Mouse (Mus musculus) forebrain, embryonic 10.5 days (tissue): ENCODE results near the gene Coq5. TPM values are rescaled to one million over a fixed set of nuclear protein-coding genes. Genes with fewer than 3 reads are reported as not detected.

Experiments used
- DNase-seq: peaks from one replicate; pipeline ENCODE4 v3.0.0-alpha.2; 2017; ENCODE audit warnings: low spot score; ENCODE audit errors: extremely low spot score
- H3K27ac ChIP-seq: fragments of 300-500 bp; sonication (generic); 2 replicates; pipeline ENCODE4 v1.5.1; 2016; ENCODE audit warnings: mild to moderate bottlenecking
- H3K27me3 ChIP-seq: fragments of 300-500 bp; sonication (generic); 2 replicates; pipeline ENCODE4 v1.6.1; 2016; ENCODE audit warnings: mild to moderate bottlenecking; ENCODE audit not compliant: poor library complexity, severe bottlenecking
- H3K36me3 ChIP-seq: fragments of 300-500 bp; sonication (generic); replicated peaks from 2 replicates; pipeline ENCODE4 v1.6.1; 2016; ENCODE audit warnings: mild to moderate bottlenecking, moderate library complexity
- H3K4me1 ChIP-seq: fragments of 300-500 bp; sonication (generic); 2 replicates; pipeline ENCODE4 v1.6.1; 2016
- H3K4me3 ChIP-seq: fragments of 300-500 bp; sonication (generic); 2 replicates; pipeline ENCODE4 v1.5.1; 2016; ENCODE audit warnings: mild to moderate bottlenecking, moderate library complexity
- H3K9me3 ChIP-seq: fragments of 300-500 bp; sonication (generic); 2 replicates; pipeline ENCODE4 v1.6.1; 2016; ENCODE audit warnings: mild to moderate bottlenecking, moderate library complexity
- WGBS: fragments of 180-500 bp; shearing (Covaris S2); methylation state at CpG from one replicate; pipeline ENCODE4 v1.1.7; 2016; 5-methylcytosine and 5-hydroxymethylcytosine counted together
- polyA plus RNA-seq: library from polyadenylated mRNA; unstranded; fragments of >200 nt; fragmentation: Nextera tagmentation; extraction: Ambion mirVana; gene quantifications from 2 replicates; pipeline ENCODE4 v1.2.1, GENCODE M21; 2016

The Coq5 gene
- polyA plus RNA-seq: 58.7 and 58.8 TPM in 2 replicates

DNA sequence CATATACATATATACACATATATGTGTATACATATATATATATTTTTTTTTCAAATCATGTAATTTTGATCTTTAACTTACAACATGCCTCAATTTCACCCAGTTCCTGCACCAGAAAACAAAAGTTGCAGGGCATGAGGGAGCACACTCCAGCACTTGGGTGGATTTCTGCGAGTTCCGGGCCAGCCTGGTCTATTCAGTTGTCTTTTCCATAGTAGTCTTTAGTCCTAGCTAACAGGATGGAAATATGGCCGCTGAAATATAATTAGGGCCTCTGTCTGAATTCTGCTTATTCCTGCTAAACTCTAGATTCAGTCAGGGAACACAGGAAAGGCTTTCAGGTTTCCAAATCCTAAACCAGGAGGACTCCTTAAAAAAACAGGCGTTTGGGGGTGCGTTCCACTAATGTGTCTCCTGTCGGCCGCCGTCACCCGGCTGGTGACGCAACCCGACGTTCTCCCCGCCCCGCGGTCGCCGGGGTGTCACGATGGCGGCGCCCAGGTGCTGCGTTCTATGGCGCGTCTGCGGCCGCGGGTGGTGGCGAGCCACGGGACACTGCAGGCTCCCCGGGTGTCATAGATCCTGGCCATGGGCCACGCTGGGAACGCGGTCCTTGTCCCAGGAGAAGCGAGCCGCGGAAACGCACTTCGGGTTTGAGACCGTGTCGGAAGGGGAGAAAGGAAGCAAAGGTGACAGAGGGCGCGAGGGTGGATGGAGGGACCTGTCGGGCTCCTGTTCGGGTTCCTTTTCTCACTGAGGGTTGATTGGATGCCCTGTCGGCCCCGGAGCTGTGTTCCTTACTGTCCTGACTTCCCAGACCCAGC, at the start of gene Coq5:
Gene Coq5, plus strand, starts transcription at position 441 of the 824 bp plus-strand sequence.
- Histone ChIP-seq H3K27me3 (no peaks in the 10 kb centered on the region), H3K27ac (peak within 1 kb of the TSS; percentile 86), H3K4me1 (peaks cover 8% of the 10 kb centered on the region), H3K4me3 (peak within 1 kb of the TSS; percentile 97), H3K36me3 (peaks cover 20% of the 10 kb centered on the region), H3K9me3 (no peaks in the 10 kb centered on the region)
- DNase-seq: peak; percentile 78
- 4% methylated on average over 45 of the region's 45 CpGs for WGBS

DNA sequence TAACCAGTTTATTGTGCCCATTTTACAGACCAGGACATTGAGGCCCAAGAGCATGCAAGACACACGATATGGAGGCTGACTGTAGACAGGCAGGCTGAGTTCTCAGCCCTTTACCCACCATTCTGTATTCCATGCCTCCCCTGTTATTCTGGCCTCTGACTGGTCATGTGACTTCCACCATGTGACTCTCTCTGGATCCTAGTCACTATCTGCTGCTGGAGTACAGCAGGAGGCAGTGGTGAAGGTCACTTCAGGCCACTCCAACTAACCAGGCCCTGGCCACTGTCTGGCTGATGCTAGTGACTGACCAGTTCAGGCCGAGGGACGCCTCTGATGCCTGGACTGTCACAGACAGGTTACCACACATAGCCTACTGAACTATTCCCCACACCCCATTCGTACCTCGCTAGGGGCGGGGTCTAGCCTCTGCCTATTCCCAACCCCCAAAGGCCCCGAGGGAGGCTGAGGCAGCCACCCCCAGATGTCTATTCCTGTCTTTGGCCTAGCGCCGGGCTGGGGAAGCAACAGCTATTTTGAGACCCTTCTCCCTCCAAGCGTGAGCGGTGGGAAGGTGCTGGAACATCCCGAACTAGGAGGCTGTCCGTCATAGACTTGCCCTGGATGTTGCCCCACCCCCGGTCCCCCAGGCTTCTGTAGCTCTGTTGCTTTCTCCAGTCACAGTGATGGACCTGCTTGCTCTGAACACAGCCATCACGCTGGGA, 48.5 kb upstream of the Coq5 start:
- H3K27me3 ChIP-seq: peaks cover 56% of the 10 kb centered on the region
- WGBS: 53% methylated on average over 15 of the region's 15 CpGs

DNA sequence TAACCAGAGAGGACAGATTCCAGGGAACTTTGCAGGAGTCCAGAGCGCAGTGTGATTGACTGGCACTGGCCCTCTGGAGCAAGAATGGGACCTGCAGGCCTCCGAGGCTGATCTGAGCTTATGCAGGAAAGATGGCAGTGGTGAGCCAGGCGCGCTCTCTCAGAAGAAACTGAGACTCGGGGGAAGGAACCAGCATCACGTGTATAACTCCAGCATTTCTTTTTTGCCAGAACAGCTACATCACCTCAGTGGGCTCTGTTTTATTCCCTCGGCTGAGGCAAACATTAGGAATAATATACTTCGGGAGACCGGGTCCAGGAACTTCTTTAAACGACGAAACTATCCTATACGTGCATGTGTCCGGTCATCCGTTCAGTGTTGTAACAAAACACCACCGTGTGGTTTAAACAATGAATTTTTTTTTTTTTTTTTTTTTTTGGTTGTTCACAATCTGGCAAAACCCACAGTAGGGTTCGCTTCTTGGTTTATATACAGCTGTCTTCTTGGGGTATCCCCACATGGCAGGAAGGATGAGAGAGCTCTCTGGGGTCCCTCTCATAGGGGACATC, 47.8 kb upstream of the Coq5 start:
- H3K4me1 ChIP-seq: peaks cover 23% of the 10 kb centered on the region
- peaks cover 61% of the 10 kb centered on the region for H3K27me3 ChIP-seq
- no peak overlapping the region for H3K4me3 ChIP-seq
- H3K27ac ChIP-seq: no peak overlapping the region
- 51% methylated on average over 16 of the region's 16 CpGs for WGBS
- no peak for DNase-seq
- H3K9me3 ChIP-seq: no peaks in the 10 kb centered on the region
- H3K36me3 ChIP-seq: no peaks in the 10 kb centered on the region

More for the DNA sequence above, 48.5 kb upstream of the Coq5 start:
- Histone ChIP-seq H3K36me3 (no peaks in the 10 kb centered on the region), H3K9me3 (no peaks in the 10 kb centered on the region), H3K27ac (no peak overlapping the region), H3K4me3 (no peak overlapping the region), H3K4me1 (peaks cover 23% of the 10 kb centered on the region)
- DNase-seq: no peak

DNA sequence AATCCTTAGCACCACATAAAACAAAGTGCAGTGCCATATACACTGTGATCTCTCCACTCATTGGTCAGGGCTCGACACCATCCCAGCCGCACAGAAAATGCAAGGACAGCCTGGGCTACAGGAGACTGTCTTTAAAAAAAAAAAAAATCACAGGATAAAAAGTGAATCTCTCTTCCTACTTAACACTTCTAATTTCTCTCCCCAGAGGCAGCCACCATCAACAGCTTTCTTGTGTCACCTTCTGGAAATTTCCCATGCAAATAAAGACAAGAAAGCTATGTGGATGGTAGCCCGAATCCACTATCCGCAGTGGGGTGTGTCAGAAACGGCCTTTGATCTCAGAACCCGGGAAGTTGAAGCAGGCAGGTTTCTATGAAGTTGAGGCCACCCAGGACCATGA, 47.0 kb upstream of the Coq5 start:
- no peak overlapping the region for H3K27ac ChIP-seq
- WGBS: 86% methylated on average over 6 of the region's 6 CpGs
- DNase-seq: no peak
- no peaks in the 10 kb centered on the region for H3K36me3 ChIP-seq
- H3K4me3 ChIP-seq: no peak overlapping the region
- no peaks in the 10 kb centered on the region for H3K9me3 ChIP-seq
- peaks cover 65% of the 10 kb centered on the region for H3K27me3 ChIP-seq
- H3K4me1 ChIP-seq: peaks cover 26% of the 10 kb centered on the region

DNA sequence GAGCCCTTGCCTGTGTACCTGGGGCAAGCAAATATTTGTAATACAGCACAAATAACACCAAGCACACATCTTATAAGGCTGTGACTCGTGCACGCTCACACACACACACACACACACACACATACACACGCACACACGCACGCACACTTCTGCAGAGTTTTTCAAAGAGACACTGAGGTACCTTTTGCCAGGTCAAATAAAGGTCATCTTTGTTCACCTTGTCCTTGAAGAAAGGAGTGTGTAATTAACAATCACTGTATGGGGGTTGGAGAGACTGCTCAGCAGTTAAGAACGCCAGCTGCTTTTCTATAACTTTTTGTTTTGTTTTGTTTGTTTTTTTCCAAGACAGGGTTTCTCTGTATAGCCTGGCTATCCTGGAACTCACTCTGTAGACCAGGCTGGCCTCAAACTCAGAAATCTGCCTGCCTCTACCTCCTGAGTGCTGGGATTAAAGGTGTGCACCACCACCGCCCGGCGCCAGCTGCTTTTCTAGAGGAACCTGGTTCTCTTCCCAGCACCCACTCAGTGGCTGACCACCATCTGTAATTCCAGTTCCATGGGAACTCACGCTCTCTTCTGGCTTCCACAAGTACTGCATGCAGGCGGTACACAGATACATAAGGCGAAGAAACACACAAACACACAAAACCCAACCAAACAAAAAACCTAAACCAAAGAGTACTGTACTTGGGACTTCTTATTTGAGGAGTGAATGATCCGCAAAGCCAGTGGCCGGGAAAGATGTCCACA, 46.3 kb upstream of the Coq5 start:
- DNase-seq: no peak
- H3K27me3 ChIP-seq: peaks cover 65% of the 10 kb centered on the region
- no peak overlapping the region for H3K27ac ChIP-seq
- WGBS: 94% methylated on average over 14 of the region's 14 CpGs
- H3K4me3 ChIP-seq: no peak overlapping the region
- no peaks in the 10 kb centered on the region for H3K36me3 ChIP-seq
- H3K9me3 ChIP-seq: no peaks in the 10 kb centered on the region
- H3K4me1 ChIP-seq: peaks cover 33% of the 10 kb centered on the region

DNA sequence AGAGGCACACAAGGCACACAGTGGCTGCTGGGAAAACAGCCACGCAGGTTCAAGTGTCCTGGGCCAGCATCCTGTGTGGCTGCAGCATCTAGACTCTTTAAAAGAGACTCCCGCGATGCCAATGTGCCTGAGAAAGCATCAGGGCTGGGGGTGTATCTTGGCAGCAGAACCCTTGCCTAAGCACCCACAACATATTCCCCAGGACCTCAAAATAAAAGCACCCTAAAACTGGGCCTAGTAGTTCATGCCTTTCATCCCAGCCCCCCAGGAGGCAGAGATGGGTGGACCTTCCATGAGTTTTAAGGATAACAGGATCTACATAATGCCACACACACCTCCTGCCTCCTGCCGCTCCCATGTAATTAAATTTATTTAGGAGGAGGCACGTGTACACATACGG, 44.9 kb upstream of the Coq5 start:
- no peak for DNase-seq
- H3K4me3 ChIP-seq: peak overlapping the region; percentile 61; the same call in 1 of the 2 replicates
- H3K4me1 ChIP-seq: peaks cover 44% of the 10 kb centered on the region
- no peak overlapping the region for H3K27ac ChIP-seq
- no peaks in the 10 kb centered on the region for H3K9me3 ChIP-seq
- H3K36me3 ChIP-seq: peaks cover under 1% of the 10 kb centered on the region; the same call in 1 of the 2 replicates
- peaks cover 63% of the 10 kb centered on the region for H3K27me3 ChIP-seq
- WGBS: 35% methylated on average over 6 of the region's 6 CpGs

DNA sequence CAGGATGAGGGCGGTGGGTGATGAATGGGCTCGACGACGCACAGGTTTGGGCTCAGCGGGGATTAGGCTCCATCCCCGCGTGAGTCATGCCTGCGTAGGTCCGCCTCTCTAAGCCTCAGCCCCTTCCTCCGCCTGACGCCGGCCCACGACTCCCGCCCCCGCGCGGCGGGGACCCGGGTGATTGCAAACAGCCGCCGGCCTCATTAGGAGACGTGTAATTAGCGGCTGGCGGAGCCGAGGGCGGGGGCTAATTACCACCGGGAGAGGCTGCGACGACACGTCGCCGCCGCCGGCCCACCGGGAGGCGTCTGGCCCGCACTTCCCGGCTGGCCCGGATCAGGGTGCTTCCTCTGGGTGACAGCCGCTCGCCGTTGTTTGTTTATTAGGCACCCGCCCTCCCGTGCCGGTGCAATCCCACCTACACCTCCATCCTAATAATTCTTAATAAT, 44.1 kb upstream of the Coq5 start:
- Histone ChIP-seq H3K36me3 (peaks cover 9% of the 10 kb centered on the region), H3K27me3 (peaks cover 62% of the 10 kb centered on the region), H3K4me1 (peaks cover 44% of the 10 kb centered on the region), H3K4me3 (peak overlapping the region; percentile 61), H3K27ac (peak overlapping the region; percentile 72), H3K9me3 (no peaks in the 10 kb centered on the region)
- peak; percentile 48 for DNase-seq
- WGBS: under 1% methylated on average over 45 of the region's 45 CpGs

DNA sequence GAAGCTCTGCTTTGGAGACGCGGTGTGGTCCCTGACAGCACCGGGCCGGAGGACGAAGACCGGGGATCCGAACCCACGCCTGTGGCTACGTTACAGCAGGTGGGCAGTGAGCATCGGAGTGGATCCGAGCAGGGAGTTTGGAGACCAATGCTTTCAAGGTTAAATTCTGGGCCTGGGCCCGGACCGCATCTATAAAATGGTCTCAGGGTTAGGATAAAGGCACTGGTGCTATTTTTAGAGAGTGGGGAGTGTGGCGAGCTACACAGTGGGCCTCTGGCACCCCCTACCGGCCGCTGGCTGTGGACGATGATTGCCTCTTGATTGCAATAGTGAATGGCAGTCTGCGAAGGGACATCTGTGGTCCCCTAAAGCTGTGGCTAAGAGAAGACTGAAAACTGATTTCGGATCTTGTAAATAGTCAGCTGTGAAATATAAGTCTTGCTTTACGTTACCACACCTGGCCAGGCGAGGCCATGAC, 43.6 kb upstream of the Coq5 start, which contains the start of gene Pop5:
Gene Pop5, plus strand, starts transcription at position 51 of the 478 bp plus-strand sequence.
- DNase-seq: peak; percentile 91
- Histone ChIP-seq H3K27me3 (peaks cover 59% of the 10 kb centered on the region), H3K4me1 (peaks cover 43% of the 10 kb centered on the region), H3K36me3 (peaks cover 13% of the 10 kb centered on the region), H3K9me3 (no peaks in the 10 kb centered on the region), H3K4me3 (peak within 1 kb of the TSS; percentile 61), H3K27ac (peak within 1 kb of the TSS; percentile 72)
- under 1% methylated on average over 21 of the region's 21 CpGs for WGBS

DNA sequence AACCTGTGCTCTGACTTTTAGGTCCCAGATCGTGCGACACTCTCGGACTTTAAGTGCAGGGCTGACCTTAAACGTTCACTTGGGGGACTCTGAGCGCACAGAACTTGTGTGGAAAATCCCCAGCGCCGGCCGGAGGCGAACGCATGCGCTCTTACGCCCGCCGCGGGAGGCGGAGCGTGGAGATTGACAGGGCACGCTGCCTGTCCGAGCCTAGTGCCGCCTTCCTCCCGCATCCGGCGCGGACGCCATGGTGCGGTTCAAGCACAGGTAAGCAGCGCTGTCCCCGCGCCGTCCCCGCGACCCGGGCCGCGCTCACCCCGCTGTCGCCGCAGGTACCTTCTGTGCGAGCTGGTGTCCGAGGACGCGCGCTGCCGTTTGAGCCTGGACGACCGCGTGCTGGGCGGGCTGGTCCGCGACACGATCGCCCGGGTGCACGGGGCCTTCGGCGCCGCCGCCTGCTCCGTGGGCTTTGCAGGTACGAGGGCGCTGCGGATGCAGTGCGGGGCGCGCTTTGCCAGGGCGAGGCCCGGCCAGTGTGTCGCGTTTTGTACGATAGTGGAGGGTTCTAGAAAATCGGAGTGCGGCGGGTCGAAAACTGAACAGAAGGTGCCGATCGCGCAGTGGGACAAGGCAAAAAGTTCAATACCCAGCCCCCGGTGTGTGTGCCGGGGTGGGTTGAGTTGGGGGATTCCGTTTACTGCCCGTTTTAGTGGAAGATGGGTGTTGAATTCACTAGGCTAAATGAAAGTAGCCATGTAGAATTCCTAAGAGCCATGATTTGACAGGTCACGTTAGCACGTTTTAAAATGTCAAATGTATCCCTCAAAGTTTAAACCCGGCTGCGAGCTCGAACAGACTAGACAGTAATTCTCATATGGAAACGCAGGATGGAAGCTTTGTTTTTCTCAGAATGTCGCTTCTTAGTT, 41.4 kb upstream of the Coq5 start:
- Histone ChIP-seq H3K27ac (peak overlapping the region; percentile 84), H3K27me3 (peaks cover 38% of the 10 kb centered on the region), H3K4me3 (peak overlapping the region; percentile 86), H3K4me1 (peaks cover 35% of the 10 kb centered on the region), H3K9me3 (no peaks in the 10 kb centered on the region), H3K36me3 (peaks cover 36% of the 10 kb centered on the region)
- WGBS: under 1% methylated on average over 88 of the region's 88 CpGs
- peak; percentile 86 for DNase-seq

DNA sequence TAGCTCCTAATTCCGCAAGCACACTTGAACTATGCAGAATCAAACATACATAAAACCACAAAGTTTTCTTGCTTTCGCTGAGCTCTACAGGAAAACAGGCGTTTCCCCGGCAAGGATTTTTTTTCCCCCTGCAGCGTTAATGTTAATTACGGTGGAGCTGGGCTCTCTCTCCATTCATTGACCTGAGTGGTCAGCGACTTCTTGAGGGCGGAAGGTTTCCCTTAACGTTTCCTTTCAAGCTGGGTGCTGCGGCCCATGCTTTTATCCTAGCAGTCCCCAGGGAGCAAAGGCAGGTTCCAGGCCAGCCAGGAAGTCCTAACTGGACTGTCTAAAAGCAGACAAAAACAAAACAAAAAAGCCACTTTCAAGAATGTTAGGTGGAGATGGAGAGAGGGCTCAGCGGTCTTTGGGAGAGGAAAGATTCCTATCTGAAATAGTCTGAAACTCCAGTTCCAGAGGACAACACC, 40.7 kb upstream of the Coq5 start:
- WGBS: 6% methylated on average over 11 of the region's 11 CpGs
- no peak for DNase-seq
- Histone ChIP-seq H3K9me3 (no peaks in the 10 kb centered on the region), H3K4me1 (peaks cover 35% of the 10 kb centered on the region), H3K4me3 (peak overlapping the region; percentile 86), H3K36me3 (peaks cover 43% of the 10 kb centered on the region), H3K27ac (no peak overlapping the region), H3K27me3 (peaks cover 31% of the 10 kb centered on the region)

DNA sequence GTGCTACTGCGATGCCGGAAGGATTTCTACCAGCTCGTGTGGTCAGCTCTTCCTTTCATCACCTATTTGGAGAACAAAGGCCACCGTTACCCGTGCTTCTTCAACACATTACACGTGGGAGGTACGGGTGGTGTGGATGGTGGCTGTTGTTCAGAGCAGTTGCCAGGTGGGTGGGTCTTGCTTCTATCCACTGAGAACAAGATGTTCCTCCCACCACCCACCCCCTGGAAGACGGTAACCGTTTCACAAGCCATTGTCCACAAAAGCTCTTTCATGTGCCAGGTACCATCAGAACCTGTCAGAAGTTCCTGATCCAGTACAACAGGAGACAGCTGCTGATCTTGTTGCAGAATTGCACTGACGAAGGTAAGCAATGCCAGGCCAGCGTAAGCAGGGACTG, 39.3 kb upstream of the Coq5 start:
- no peak for DNase-seq
- H3K27ac ChIP-seq: no peak overlapping the region
- H3K36me3 ChIP-seq: peaks cover 57% of the 10 kb centered on the region
- 94% methylated on average over 11 of the region's 11 CpGs for WGBS
- H3K27me3 ChIP-seq: peaks cover 17% of the 10 kb centered on the region
- H3K4me1 ChIP-seq: peaks cover 27% of the 10 kb centered on the region
- H3K4me3 ChIP-seq: no peak overlapping the region
- H3K9me3 ChIP-seq: no peaks in the 10 kb centered on the region
